Mouse (Mus musculus) kidney, adult 2 months (tissue): ENCODE data around the gene Mlph.

Source experiments
- CTCF ChIP-seq: fragments of 200-500 bp; conservative IDR thresholded peaks from 2 replicates; pipeline ENCODE4 v1.5.1; 2011; ENCODE audit warnings: low read depth, mild to moderate bottlenecking, control low read depth, low read length, moderate library complexity, mixed read lengths; ENCODE audit not compliant: insufficient read depth, insufficient read length
- POLR2A ChIP-seq: fragments of 200-500 bp; IDR thresholded peaks from one replicate; pipeline ENCODE4 v1.6.1; 2011; ENCODE audit warnings: low read depth, low read length, control low read depth

DNA sequence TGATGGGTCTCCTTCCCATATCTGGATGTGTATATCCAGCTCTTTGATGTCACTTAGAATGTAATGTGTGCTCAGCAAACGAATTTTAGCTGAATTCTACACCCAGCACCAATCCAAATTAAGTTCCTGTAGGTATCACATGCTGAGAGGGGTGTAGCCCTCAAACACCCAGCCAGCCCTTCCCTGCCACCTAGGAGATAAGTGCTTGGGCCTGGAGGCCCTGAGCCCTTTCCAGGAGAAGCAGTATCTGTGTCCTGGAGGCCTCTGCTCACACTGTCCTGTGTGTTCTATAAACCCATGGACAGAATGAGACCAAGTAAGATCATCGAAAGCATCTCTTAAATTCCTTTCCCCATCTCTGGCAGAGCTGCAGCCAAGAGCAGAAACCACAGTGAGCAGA lies 32.4 kb downstream of the Mlph start:
- TF ChIP-seq POLR2A (no peak), CTCF (no peak)
